Mouse (Mus musculus) adipocyte (in vitro differentiated cells): ENCODE data around the gene Olfr1306.

Experiments used
- DNase-seq: peaks from one replicate; pipeline ENCODE4 v3.0.0-alpha.2; 2016; ENCODE audit warnings: low spot score

The Olfr1306 gene

DNA sequence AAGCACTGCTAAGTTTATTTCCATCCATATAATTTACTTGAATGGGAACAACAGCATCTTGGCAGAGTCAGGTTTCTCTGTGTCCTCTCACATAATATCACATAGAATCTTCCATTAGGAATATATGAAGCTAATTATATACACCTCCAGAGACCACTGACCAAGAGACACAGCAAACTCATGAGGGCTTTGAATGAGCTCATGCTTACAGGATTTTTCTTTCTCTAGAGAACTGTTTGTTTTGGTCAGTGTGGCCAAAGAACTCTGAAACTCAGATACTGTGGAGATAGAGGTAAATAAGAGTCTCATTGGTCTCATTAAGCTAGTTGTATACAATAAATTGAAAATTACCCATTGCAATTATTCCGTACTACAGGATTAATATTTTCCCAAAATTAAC, at the start of gene Olfr1306:
TSS of gene Olfr1306 (minus strand) at position 101 of the 400 bp plus-strand sequence.
- no peak for DNase-seq

- DNase-seq, result no peak
Measured at GRCm38 (mm10) chr2:111964844-111965243, 48.8 kb upstream of the Olfr1306 start, which contains the start of gene Olfr1308. TSS of gene Olfr1308 (minus strand) at chr2:111964944.

DNA sequence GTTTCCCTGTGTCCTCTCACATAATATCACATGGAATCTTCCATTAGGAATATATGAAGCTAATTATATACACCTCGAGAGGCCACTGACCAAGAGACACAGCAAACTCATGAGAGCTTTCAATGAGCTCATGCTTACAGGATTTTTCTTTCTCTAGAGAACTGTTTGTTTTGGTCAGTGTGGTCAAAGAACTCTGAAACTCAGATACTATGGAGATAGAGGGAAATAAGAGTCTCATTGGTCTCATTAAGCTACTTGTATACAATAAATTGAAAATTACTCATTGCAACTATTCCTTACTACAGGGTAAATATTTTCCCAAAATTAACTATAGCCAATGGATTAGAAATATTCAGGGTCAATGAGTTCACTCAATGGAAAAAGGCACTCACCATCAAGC, 33.3 kb upstream of the Olfr1306 start, which contains the start of gene Olfr1307:
TSS of gene Olfr1307 (minus strand) at position 101 of the 400 bp plus-strand sequence.
- DNase-seq, result no peak

DNA sequence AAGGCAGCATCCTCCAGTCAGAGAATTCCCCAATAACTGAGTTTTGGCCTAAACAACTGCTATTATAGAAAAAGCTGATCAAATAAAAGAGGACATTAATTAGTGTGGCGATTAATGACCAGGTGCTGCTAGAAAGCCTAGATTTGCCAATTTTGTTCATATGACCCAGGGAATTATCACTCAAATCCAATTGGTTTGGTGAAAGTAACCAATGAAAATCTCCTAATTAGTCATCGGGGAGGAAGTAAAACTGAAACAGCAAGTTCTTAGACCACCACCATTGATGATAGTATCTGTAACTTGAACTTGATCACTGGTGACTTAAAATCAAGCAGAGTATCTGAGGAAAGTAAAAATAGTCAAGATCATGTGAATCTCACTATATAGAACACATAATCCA, 39.0 kb downstream of the Olfr1306 start, which contains the start of gene Olfr1305:
TSS of gene Olfr1305 (minus strand) at position 101 of the 400 bp plus-strand sequence.
- DNase-seq, result no peak
